ENCODE assay signal across 8 mouse cellular contexts in the genomic region with DNA sequence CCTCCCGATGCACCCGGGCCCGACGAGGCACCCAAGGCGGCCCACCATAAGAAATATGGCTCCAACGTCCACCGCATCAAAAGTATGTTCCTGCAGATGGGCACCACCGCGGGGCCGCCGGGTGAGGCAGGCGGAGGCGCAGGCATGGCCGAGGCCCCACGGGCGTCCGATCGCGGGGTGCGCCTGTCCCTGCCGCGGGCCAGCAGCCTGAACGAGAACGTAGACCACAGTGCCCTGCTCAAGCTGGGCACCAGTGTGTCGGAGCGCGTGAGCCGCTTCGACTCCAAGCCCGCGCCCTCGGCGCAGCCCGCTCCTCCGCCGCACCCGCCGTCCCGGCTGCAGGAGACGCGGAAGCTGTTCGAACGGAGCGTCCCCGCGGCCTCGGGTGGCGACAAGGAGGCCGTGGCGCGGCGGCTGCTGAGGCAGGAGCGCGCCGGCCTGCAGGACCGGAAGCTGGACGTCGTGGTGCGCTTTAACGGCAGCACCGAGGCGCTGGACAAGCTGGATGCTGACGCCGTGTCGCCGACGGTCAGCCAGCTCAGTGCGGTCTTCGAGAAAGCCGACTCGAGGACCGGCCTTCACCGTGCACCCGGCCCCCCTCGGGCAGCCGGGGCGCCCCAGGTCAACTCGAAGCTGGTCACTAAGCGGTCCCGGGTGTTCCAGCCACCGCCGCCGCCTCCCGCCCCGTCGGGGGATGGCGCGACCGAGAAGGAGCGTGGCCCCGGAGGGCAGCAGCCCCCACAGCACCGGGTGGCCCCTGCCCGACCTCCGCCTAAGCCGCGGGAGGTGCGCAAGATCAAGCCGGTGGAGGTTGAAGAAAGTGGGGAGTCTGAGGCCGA. TPM values are rescaled to one million over a fixed set of nuclear protein-coding genes. Genes with fewer than 3 reads are reported as not detected.
DNase-seq lines count a peak whose midpoint lies in the region; ATAC-seq and TF ChIP-seq lines count a peak whose summit lies in the region.

No protein-coding gene starts in this region.

- WGBS in forebrain, postnatal 0 days: under 1% methylated on average over 98 of the region's 99 CpGs
- WGBS in kidney, embryonic 16.5 days: under 1% methylated on average over 94 of the region's 99 CpGs

- H3K4me1 ChIP-seq in bone marrow macrophage, adult 2 months (ENCODE audit: control insufficient read depth, insufficient read depth, low read length): peaks cover 41% of the 10 kb centered on the region
- H3K4me1 ChIP-seq in forebrain, postnatal 0 days (ENCODE audit: insufficient read depth): peaks cover 41% of the 10 kb centered on the region
- peaks cover 69% of the 10 kb centered on the region for H3K4me1 ChIP-seq in kidney, embryonic 16.5 days (ENCODE audit: insufficient read depth, low read length)

- no peaks in the 10 kb centered on the region for H3K9me3 ChIP-seq in forebrain, postnatal 0 days (ENCODE audit: low read length)
- no peaks in the 10 kb centered on the region for H3K9me3 ChIP-seq in kidney, embryonic 16.5 days (ENCODE audit: low read length)

- peak overlapping the region; percentile 91 for H3K4me2 ChIP-seq in forebrain, postnatal 0 days (ENCODE audit: low read depth)
- peak overlapping the region; percentile 90 for H3K4me2 ChIP-seq in kidney, embryonic 16.5 days (replicated peaks; ENCODE audit: low read depth, low read length)

- TF ChIP-seq CTCF in bone marrow macrophage, adult 2 months (IDR thresholded peaks at IDR 0.05; ENCODE audit: low read depth, low read length): no peak
- TF ChIP-seq CTCF in forebrain, postnatal 0 days (IDR thresholded peaks at IDR 0.05; ENCODE audit: low read depth): no peak

- 0 out of 2 replicates have a peak, but pooled peaks have one; percentile 4 for ATAC-seq in forebrain, postnatal 0 days
- no peak for ATAC-seq in kidney, embryonic 16.5 days (ENCODE audit: low FRiP score, low TSS enrichment)

- H3K27ac ChIP-seq in bone marrow macrophage, adult 2 months (ENCODE audit: insufficient read depth, low read depth, low read length): peak overlapping the region; percentile 99
- peak overlapping the region; percentile 97 for H3K27ac ChIP-seq in forebrain, postnatal 0 days (ENCODE audit: low read depth, low read length)
- H3K27ac ChIP-seq in kidney, embryonic 16.5 days (ENCODE audit: low read length): peak overlapping the region; percentile 95

- no peak for TF ChIP-seq POLR2A in bone marrow macrophage, adult 2 months (IDR thresholded peaks at IDR 0.05; ENCODE audit: borderline replicate concordance, low read depth, low read length)

- peak overlapping the region; percentile 87 for H3K4me3 ChIP-seq in bone marrow macrophage, adult 2 months (ENCODE audit: insufficient read depth, low read length)
- H3K4me3 ChIP-seq in forebrain, postnatal 0 days (ENCODE audit: low read depth, low read length): peak overlapping the region; percentile 93
- peak overlapping the region; percentile 95 for H3K4me3 ChIP-seq in kidney, embryonic 16.5 days (ENCODE audit: low read length)

- no peaks in the 10 kb centered on the region for H3K27me3 ChIP-seq in forebrain, postnatal 0 days (ENCODE audit: insufficient read depth, low read length)
- no peaks in the 10 kb centered on the region for H3K27me3 ChIP-seq in kidney, embryonic 16.5 days (ENCODE audit: insufficient read depth, low read length)

- peaks cover 5% of the 10 kb centered on the region for H3K36me3 ChIP-seq in forebrain, postnatal 0 days (ENCODE audit: insufficient read depth)
- H3K36me3 ChIP-seq in kidney, embryonic 16.5 days (ENCODE audit: insufficient read depth, low read length): peaks cover 6% of the 10 kb centered on the region

- peak overlapping the region; percentile 96 for H3K9ac ChIP-seq in forebrain, postnatal 0 days
- H3K9ac ChIP-seq in kidney, embryonic 16.5 days (replicated peaks; ENCODE audit: low read length): peak overlapping the region; percentile 93

- DNase-seq in ovary, postnatal 36 days (ENCODE audit: low spot score): peak; percentile 56
- no peak for DNase-seq in ovary, postnatal 10 days (ENCODE audit: low spot score)
- DNase-seq in forebrain, postnatal 0 days: peak; percentile 44
- DNase-seq in lung, postnatal 25 days (ENCODE audit: low spot score): peak; percentile 35
- DNase-seq in spleen, postnatal 4 days (ENCODE audit: low spot score in 2 of 2): peak; percentile 67 to 87
- DNase-seq in right cerebral cortex, postnatal 14 days: no peak

RNA-seq across cellular contexts. Expression of a gene that starts 1.0 kb away (rescaled TPM):
- 166 and 176 TPM in 2 replicates for polyA plus RNA-seq in bone marrow macrophage, adult 2 months (2012; ENCODE audit: insufficient read depth, insufficient read length, missing spikeins)
- total RNA-seq in forebrain, postnatal 0 days (2014; rRNA removed): 184 and 202 TPM in 2 replicates
- polyA plus RNA-seq in forebrain, postnatal 0 days (2015; fragmentation: Nextera tagmentation; extraction: Ambion mirVana): 22.3 and 24.9 TPM in 2 replicates
- 9.9 and 10.7 TPM in 2 replicates for polyA plus RNA-seq in kidney, embryonic 16.5 days (2015; fragmentation: Nextera tagmentation; extraction: Ambion mirVana)

RNA-seq across cellular contexts. Expression of a gene that starts 15.7 kb away (rescaled TPM):
- polyA plus RNA-seq in bone marrow macrophage, adult 2 months (2012; ENCODE audit: insufficient read depth, insufficient read length, missing spikeins): not detected in 2 replicates
- 0.15 TPM in 1 of 2 replicates, not detected in the other for total RNA-seq in forebrain, postnatal 0 days (2014; rRNA removed)
- 0.09 and 0.13 TPM in 2 replicates for polyA plus RNA-seq in forebrain, postnatal 0 days (2015; fragmentation: Nextera tagmentation; extraction: Ambion mirVana)
- 0.19 and 0.71 TPM in 2 replicates for polyA plus RNA-seq in kidney, embryonic 16.5 days (2015; fragmentation: Nextera tagmentation; extraction: Ambion mirVana)

RNA-seq across cellular contexts. Expression of a gene that starts 17.8 kb away (rescaled TPM):
- not detected in 2 replicates for polyA plus RNA-seq in bone marrow macrophage, adult 2 months (2012; ENCODE audit: insufficient read depth, insufficient read length, missing spikeins)
- 145 and 150 TPM in 2 replicates for total RNA-seq in forebrain, postnatal 0 days (2014; rRNA removed)
- polyA plus RNA-seq in forebrain, postnatal 0 days (2015; fragmentation: Nextera tagmentation; extraction: Ambion mirVana): 113 and 130 TPM in 2 replicates
- 19.2 and 21.2 TPM in 2 replicates for polyA plus RNA-seq in kidney, embryonic 16.5 days (2015; fragmentation: Nextera tagmentation; extraction: Ambion mirVana)

RNA-seq across cellular contexts. Expression of a gene that starts 24.5 kb away (rescaled TPM):
- polyA plus RNA-seq in bone marrow macrophage, adult 2 months (2012; ENCODE audit: insufficient read depth, insufficient read length, missing spikeins): not detected in 2 replicates
- total RNA-seq in forebrain, postnatal 0 days (2014; rRNA removed): not detected in 2 replicates
- not detected in 2 replicates for polyA plus RNA-seq in forebrain, postnatal 0 days (2015; fragmentation: Nextera tagmentation; extraction: Ambion mirVana)
- not detected in 2 replicates for polyA plus RNA-seq in kidney, embryonic 16.5 days (2015; fragmentation: Nextera tagmentation; extraction: Ambion mirVana)

RNA-seq across cellular contexts. Expression of a gene that starts 49.3 kb away (rescaled TPM):
- 23.4 and 24.5 TPM in 2 replicates for polyA plus RNA-seq in bone marrow macrophage, adult 2 months (2012; ENCODE audit: insufficient read depth, insufficient read length, missing spikeins)
- 6.9 and 10.2 TPM in 2 replicates for total RNA-seq in forebrain, postnatal 0 days (2014; rRNA removed)
- polyA plus RNA-seq in forebrain, postnatal 0 days (2015; fragmentation: Nextera tagmentation; extraction: Ambion mirVana): 31.9 and 38.1 TPM in 2 replicates
- polyA plus RNA-seq in kidney, embryonic 16.5 days (2015; fragmentation: Nextera tagmentation; extraction: Ambion mirVana): 72.3 and 85.2 TPM in 2 replicates

Comparison
In these comparisons a context has a peak if more than half of its experiments do, and no peak if none do; other contexts are left out.
1. DNase-seq: peak in ovary, postnatal 36 days (single experiment), forebrain, postnatal 0 days (single experiment), lung, postnatal 25 days (single experiment) and spleen, postnatal 4 days (2 of 2); none in ovary, postnatal 10 days (single experiment) and right cerebral cortex, postnatal 14 days (single experiment).
2. RNA of a gene that starts 17.8 kb away (polyA plus RNA-seq): 113 to 130 TPM in forebrain, postnatal 0 days and 19.2 to 21.2 TPM in kidney, embryonic 16.5 days; not detected in bone marrow macrophage, adult 2 months; every median in the first group is over 10 times any median in the second.
3. Peak in every context shown above with its lines, with median percentiles within 50 percentile points of each other: H3K27ac ChIP-seq and H3K4me3 ChIP-seq.